Mouse (Mus musculus) heart, postnatal 14 days (tissue): ENCODE results near the gene Ttn. TPM values are rescaled to one million over a fixed set of nuclear protein-coding genes. Genes with fewer than 3 reads are reported as not detected.

ENCODE experiments used
- DNase-seq, 2 experiments: peaks; one replicate each; pipeline ENCODE4 v3.0.0; 2021 to 2022
- intact Hi-C: fragments of 180-260 bp; cut with DNase I; formaldehyde crosslinking; loops from one replicate; pipeline ENCODE4 v1.15.1; 2025
- total RNA-seq, 2 experiments: library from RNA; stranded (reverse); gene quantifications; 2 replicates each; pipeline ENCODE4 v1.2.3; 2021

Ttn gene
- total RNA-seq, 2 experiments from 2014 or later = 2,535 to 2,618 TPM

DNA sequence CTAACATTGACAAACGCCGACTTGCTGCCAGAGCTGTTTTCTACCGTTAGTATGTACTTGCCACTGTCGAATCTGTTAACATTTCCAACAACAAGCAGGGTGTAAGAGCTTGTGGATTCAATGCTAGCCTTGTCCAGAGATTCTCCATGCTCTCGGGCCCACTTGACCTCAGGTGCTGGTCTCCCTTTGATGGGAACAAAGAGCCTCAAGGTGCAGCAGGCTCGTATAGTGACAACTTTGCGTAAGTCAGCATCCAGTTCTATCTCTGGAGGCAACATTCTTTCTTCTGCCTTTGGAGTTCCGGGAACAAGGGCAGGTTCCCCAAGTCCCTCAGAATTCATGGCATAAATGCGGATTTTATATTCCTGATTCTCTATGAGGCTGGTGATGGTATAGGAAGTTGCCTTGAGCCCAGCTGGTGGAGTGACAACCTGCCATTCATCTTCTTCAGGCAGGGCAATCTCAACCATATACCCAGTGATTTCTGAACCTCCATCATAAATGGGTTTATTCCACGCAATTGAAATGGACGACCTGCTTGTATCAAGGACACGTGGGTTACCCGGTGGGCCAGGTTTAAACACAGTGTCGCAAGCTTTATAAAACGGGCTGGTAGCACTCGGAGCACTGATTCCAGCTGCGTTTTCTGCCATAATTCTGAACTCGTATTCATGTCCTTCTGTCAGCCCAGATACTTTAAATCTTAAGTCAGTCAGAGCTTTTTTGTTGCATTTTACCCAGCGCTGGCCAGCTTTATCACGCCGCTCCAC is 232.8 kb downstream of the Ttn start:
- no peak for DNase-seq
- intact Hi-C loops = no loop called here

DNA sequence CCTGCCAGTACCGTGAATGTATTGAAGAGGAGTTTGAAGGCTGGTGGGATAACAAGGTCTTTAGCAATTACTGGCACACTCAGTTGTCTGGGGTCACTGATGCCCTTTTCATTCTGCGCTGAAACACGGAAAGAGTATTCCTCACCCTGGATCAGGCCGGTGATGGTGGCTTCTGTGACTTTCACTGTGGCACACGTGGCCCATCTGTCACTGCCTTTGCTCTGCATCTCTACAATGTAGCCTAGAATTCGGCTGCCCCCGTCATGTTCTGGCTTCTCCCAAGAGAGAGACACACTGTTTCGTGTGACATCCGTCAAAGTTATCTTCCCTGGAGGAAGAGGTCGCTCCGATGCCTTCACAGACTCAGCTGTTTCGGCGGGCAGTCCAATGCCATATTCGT is 233.7 kb downstream of the Ttn start:
- no peak for DNase-seq
- intact Hi-C loops = no loop called here

DNA sequence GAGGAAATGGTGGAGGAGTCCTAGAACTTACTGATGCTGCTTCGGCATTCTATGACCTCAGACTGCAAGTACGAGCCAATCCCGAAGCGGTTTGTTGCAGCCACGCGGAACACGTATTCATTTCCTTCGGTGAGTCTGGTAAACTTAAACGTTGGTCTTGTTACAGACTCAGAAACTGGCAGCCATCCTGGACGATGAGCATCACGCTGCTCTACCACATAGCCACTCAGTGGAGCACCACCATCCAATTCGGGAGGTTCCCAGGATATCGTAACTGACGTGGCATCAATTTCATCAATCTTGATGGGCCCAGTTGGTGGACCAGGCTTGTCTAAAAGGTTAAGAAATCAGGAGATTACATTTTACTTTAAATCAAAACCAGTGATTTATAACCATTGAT is 262.7 kb downstream of the Ttn start:
- intact Hi-C loops = no loop called here
- no peak for DNase-seq

DNA sequence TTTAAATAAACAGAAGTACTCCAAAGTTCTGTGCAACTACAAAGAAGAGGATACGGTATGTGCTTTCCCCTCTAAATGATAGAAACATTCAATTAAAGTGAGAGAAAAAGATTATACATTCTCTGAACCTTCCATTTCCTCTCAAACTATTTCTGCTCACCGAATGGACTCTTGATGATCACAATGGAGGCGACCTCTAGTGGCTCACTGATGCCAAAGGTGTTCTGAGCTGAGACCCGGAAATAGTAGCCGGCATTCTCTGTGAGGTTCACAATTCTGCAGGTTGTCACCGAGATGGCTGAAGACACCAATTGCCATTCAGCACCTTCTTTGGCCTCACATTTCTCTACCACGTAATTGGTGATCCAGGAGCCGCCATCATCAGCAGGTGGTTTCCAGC is 267.4 kb downstream of the Ttn start:
- DNase-seq = no peak
- intact Hi-C loops = no loop called here

DNA sequence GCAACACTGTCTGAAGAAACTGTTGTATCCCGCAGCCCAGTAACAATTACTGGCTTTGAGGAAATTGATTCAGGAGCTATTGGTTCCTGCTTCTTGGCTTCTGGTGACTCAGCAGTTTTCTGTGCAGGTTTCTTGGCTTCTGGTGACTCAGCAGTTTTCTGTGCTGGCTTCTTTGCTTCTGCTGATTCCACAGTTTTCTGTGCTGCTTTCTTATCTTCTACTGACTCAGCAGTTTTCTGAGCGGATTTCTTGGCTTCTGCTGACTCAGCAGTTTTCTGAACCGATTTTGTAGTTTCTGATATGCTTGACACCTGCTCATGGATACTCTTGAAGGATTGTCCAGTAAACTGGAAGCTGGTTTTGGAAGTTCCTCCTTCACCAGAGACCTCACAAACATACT is 273.8 kb downstream of the Ttn start:
- no peak for DNase-seq

DNA sequence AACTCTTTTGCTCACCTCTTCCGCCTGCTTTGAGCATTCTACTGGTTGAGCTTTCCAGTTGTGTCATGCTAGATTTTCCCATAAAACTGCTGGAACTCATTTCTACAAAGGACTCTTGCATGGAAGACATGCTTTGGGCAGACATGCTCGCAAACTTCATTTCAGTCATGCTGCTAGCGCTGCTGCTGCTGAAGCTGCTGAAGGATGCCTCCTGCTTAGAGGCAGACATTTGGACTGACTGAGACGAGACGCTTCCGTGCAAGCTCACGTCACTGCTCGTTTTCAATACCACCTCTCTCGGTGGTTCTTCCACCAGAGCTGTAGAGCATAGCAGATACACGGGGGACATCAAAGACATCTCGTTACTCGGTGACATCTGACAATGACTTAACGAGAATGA is 276.7 kb downstream of the Ttn start:
- no peak for DNase-seq
- intact Hi-C loops = no loop called here

More for the DNA sequence above, 273.8 kb downstream of the Ttn start:
- intact Hi-C loops = no loop called here

DNA sequence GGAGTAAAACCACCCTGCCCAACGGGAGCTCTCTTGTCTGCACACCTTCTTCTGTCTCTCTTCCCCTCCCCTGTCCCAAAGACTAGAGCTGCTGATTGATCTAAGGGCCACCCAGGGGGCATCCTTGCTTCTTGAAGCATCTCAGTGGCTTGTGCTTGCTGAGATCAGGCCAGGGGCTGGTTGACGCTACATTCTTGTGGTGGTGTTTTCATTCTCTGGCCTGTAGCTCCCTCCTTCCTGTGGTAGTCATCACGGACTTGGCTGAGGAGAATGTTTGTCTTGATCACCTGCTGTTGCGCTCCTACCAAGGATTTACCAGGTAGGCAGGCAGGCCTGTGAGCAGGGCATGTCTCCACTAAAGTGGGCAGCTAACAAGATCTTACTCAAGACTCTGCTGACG is 279.6 kb downstream of the Ttn start:
- no peak for DNase-seq
- intact Hi-C loops = no loop called here

DNA sequence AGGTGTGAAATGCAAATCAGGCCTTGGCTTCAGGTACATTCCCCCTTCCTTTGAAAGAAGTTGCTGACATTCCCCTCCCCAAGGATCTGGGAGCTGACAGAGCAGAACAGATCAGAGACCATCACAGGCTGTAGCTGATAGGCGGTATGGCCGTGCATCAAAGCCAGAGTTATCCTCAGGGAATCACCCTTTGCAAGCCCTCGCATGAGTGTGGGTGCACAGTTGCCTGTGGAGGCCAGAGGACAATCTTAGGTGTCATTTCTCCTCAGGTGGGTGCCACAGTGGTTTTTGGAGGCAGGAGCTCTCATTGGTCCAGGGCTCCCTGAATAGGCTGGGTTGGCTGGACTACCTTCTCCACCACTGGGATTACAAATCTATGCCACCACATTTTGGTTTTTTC is 280.2 kb downstream of the Ttn start:
- no peak for DNase-seq
- intact Hi-C loops = no loop called here

DNA sequence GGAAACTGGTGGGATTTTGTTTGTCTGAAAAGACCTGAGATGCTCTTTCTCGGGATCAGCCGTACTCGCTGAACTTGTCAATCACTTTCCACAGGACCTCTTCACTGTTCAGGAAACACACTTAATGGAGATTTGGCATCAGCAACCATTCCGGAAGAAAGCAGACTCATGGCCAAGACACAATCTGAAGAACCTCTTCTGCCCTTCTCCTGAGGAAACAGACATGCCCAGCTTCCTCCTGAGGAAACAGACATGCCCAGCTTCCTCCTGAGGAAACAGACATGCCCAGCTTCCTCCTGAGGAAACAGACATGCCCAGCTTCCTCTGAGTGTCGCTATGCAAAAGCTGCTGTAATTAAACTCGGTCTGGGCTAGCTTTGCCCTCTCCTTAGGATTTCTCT is 287.1 kb downstream of the Ttn start:
- no peak for DNase-seq
- intact Hi-C loops = loop anchor here (5.0 kb wide), 1 partner anchor 48 kb away; the partner anchor contains the start of genes Pjvk and Prkra

DNA sequence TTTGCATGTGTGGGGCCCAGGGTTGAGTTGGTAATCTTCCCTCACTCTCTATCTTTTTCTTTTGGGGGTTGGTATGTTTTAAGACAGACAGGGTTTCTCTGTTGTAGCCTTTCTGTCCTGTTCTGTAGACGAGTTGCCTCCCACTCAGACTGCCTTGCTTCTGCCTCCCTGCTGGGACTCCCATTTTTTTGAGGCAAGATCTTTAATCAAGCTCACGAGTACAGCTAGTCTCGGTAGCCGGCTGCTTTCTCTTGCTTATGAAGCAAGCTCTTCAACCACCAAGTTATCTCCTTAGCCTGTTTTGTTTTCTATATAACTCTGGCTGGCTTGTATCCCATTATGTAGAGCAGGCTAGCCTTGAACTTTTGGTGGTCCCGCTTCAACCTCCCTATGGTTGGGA is 288.6 kb downstream of the Ttn start:
- intact Hi-C loops = no loop called here
- DNase-seq = no peak

DNA sequence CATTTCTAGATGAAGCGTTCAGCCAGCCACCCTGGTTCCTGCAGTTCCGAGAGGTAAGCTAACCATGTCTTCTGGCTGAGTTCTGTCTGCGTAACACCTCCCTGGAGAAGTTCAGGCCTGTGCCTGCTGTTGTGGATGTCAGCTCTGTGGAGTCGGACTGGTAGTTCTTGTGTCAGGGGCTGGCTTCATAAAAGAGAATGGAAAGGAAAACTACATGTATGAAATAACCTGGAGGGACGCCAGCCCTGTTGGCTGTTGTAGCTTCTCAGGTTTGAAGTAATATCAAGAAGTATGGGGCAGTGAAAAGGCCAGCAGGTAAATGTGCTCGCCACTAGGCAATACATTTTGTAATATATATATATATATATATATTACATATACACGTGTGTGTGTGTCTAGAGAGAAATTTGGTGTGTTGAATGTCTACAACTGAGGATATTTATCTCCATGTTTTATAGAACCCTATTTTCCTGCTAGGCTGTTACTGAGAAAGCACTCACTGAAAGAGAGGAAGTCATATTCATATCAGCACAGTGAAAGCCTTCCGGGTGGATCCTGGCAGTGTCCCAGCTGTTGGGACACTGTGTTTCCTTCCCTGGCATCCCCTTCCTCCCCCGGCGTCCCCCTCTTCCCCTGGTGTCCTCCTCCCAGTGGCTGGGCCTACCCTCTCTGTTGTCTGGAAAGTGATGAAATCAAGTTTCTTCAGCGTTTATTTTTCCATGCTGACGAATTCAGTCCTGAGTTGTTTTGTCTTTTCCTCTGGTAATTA is 291.7 kb downstream of the Ttn start:
- peak; percentile 65 to 80 for DNase-seq

DNA sequence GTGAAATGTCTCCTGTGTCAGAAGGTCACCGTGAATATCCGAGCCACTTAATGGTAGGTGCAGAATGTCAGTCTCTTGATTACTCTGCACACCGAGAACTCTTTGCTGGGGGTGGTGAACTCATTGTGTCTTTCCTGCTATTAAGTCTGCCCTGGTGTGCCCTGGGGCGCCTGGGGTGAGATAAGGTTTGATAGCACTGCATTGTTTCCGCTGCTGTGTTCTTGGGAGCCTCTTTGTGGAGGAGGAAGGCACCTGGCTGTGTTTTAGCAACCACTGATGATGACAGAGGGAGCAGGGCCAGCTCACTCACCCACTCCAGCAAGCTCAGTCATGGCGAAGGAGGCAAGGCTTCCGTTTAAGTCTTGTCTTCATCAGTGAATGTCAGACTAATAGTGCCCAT is 294.2 kb downstream of the Ttn start:
- intact Hi-C loops = no loop called here
- no peak for DNase-seq

More for the DNA sequence above, 291.7 kb downstream of the Ttn start:
- intact Hi-C loops = no loop called here

DNA sequence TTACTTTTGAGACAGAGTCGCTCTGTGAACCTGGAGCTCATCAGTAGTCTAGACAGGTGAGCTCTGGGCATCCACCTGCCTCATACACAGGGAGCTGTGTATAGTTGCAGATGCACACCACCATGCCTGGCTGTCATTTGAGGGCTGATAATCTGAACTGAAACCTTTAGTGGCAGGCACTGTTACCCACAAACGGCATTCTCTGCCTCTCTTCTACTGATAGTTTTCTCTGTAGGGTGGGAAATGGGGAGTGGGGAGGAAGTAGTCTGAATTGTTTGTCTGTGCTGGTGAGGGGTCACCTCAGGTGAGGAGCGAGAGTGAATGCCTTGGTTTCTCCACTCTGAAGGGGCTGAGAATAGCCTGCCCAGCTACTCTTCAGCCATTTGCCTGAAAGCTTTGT is 294.7 kb downstream of the Ttn start:
- intact Hi-C loops = no loop called here
- no peak for DNase-seq

DNA sequence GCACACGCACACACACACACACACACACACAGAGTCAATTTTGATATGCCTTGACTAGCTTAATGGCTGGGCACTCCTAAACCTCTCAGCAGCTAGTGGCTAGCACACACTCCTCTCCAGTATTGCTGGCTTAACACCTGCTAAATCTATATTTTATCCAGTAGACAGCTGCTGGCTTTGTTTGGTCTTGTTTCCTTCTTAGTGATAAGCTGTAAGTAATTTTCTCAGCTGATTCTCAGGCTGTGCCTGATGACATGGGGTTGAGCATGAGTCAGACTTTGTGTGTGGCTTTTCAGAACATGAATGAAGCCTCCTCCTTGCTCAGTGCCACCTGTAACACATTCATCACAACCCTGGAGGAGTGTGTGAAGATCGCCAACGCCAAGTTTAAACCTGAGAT is 295.4 kb downstream of the Ttn start:
- intact Hi-C loops = no loop called here
- DNase-seq = no peak

DNA sequence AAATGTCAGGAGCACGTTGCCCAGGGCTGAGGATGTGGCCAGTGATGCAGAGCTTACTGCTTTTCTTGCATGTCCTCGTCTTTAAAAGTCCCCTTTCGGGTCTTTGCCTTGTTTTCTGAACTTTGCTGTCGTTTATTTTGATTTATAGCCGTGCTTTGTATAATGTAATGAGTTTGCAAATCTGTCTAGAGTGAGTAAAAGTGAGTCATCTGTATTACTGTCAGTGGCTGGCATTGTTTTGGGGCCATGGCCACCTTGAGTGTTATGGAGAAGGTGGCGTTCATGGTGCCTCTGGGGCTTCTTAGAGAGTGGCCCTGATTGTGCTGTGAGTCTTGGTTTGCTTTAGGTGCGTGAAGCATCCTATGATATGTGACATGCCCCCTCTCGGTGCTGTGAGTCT is 300.0 kb downstream of the Ttn start:
- intact Hi-C loops = no loop called here
- DNase-seq = no peak

DNA sequence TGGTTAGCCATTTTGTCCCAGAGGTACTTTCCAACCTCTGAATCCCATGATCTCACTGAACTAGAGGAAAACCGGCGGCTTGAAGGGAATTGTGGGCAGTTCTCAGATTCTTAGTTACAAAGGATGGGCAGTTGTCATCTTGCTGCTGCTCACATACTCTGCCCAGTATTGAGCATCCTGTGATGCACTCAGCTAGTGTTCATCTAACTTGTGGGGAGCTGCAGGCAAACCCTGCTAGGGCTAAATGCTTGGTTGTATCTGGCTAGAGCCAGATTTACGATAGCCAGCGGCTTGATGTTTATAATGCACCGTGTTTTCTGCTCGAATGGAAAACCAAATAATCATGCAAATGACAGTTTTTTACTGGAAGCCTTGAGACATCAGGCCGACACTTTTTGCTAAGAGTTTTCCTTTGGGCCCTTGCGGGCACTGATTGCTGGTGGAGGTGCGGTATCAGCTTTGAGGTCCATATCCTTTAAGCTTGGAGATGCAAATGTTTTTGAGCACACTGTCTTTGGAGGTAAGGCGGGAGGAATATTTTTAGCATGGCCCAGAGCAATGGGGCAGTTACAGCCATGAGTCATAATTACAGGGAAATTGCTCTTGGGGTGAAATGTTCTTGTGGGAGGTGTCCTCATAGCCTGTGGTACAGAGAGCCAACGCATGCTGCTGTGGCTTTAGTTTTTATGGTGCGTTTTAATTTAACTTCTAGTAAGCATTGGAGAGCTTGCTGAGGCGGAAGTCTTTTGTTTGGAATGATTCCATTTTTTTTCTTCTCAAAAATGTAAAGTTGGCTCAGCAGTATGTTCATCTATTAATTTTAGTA is 305.7 kb downstream of the Ttn start:
- intact Hi-C loops = loop anchor here (10.0 kb wide), 1 partner anchor 188 kb away; no protein-coding TSS in a partner anchor
- DNase-seq = no peak

DNA sequence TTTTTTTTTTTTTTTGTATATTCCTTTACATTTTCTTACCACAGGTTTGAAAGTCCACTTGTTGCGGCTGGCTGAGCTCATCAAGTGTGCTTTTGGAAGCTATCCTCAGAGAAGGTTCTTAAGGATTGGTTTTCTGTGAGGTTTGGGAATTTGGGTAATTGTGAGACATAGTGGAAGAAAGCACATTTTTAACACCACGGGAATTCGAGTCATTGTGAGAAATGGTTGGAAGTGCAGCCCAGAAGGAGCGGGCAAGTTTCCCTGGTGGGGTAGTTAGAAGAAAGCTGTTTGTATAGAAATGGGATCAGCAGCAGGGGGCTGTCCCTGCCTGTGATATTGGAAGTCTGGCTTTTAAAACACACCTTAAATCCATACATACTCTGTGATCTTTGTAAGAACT is 306.4 kb downstream of the Ttn start:
- intact Hi-C loops = loop anchor here (10.0 kb wide), 1 partner anchor 189 kb away; no protein-coding TSS in a partner anchor
- DNase-seq = no peak

DNA sequence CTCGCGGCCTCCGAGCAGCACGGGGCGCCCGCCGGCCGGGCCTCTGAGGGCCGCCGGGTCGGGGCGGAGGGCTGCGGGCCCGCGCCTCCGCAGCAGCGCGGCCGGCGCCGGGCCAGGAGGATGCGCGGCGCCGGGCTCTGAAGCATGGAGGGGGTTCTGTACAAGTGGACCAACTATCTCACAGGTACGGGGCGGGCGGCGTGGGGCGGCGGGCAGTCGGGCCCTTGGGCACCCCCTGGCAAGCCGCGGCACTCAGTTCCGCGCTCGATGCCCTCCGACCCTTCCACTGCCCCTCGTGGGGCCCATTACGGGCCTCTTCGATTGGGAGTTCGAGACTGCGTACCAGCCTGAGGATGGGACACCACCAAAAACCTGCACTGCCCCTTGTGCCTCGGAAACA is 306.9 kb downstream of the Ttn start:
- peak in 1 of 2 experiments; percentile 24 for DNase-seq
- intact Hi-C loops = loop anchor here (10.0 kb wide), 1 partner anchor 189 kb away; no protein-coding TSS in a partner anchor

DNA sequence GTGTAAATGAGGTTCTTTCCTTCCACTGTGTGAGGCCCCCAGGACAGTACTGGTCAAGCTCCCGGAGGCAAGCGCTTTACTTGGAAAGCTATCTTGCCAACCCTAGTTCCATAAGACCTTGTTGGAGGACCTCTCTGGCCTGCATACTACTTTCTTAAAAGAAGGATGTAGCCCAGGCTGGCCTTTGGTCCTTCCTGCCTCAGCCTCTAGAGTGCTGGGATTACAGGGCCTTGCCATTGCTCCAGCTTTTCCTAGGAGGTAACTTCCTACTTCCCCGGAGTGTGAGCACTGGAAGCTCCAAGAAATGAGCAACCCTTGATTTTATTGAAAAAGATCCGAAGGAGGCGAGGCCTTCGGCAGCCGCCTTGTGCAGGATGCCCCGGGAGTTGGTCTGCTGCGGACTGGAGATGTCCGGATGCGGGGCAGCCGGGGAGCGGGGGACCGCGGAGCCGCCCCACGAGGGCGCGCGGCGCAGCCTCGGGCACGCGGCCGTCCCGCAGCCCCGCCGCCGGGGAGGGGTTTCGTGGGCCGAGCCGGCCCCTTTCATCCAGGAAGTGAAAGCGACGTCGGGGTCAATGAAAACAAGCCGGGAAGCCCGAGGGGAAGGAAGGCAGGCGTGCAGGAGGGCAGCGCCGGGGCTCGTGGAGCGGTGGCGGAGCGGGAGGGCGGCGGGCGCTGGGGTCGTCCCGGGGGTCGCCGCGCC is 307.5 kb downstream of the Ttn start, which contains the start of gene Plekha3:
Gene Plekha3, plus strand, starts transcription at position 557 of the 703 bp plus-strand sequence.
- intact Hi-C loops = loop anchor here (10.0 kb wide), 1 partner anchor 190 kb away; no protein-coding TSS in a partner anchor
- peak; percentile 86 to 90 for DNase-seq
